Mouse (Mus musculus) CH12.LX (cell line): Measurements from ENCODE around the gene Pmm2.

Source experiments
- CTCF ChIP-seq, 2 experiments: IDR thresholded peaks in 1 of 2; conservative IDR thresholded peaks in 1 of 2; 2 replicates each; pipeline ENCODE4 v1.5.1; 2011 to 2012; ENCODE audit warnings: low read depth in 2 of 2, low read length in 2 of 2, improper control_type of control experiment in 1 of 2, inconsistent platforms in 1 of 2, mild to moderate bottlenecking in 1 of 2, moderate library complexity in 1 of 2
- EP300 ChIP-seq: IDR thresholded peaks from 2 replicates; pipeline ENCODE4 v1.6.1; 2011; ENCODE audit warnings: low read length, improper control_type of control experiment
- HCFC1 ChIP-seq: IDR thresholded peaks from 2 replicates; pipeline ENCODE4 v1.6.1; 2012; ENCODE audit warnings: low read depth, mild to moderate bottlenecking, inconsistent platforms, low read length, improper control_type of control experiment
- MAFK ChIP-seq: IDR thresholded peaks from 2 replicates; pipeline ENCODE4 v1.6.1; 2011; ENCODE audit warnings: low read length, improper control_type of control experiment; ENCODE audit not compliant: insufficient replicate concordance
- MEF2A ChIP-seq: IDR thresholded peaks from 2 replicates; pipeline ENCODE4 v1.6.1; 2014; ENCODE audit warnings: low read depth, mild to moderate bottlenecking, inconsistent platforms, low read length, improper control_type of control experiment, borderline replicate concordance
- NELFE ChIP-seq: IDR thresholded peaks from 2 replicates; pipeline ENCODE4 v1.6.1; 2011; ENCODE audit warnings: low read depth, low read length, improper control_type of control experiment
- POLR2A ChIP-seq: IDR thresholded peaks from 2 replicates; pipeline ENCODE4 v1.6.1; 2011; ENCODE audit warnings: low read depth, mild to moderate bottlenecking, improper control_type of control experiment, low read length
- TCF12 ChIP-seq: IDR thresholded peaks from 2 replicates; pipeline ENCODE4 v1.6.1; 2014; ENCODE audit warnings: low read depth, mild to moderate bottlenecking, inconsistent platforms, low read length, improper control_type of control experiment
- UBTF ChIP-seq: IDR thresholded peaks from 2 replicates; pipeline ENCODE4 v1.6.1; 2012; ENCODE audit warnings: low read depth, mild to moderate bottlenecking, inconsistent platforms, low read length, improper control_type of control experiment, moderate library complexity
- USF1 ChIP-seq: IDR thresholded peaks from 2 replicates; pipeline ENCODE4 v1.6.1; 2014; ENCODE audit warnings: low read depth, mild to moderate bottlenecking, inconsistent platforms, low read length, improper control_type of control experiment
- ZMIZ1 ChIP-seq: IDR thresholded peaks from 2 replicates; pipeline ENCODE4 v1.6.1; 2012; ENCODE audit warnings: low read depth, mild to moderate bottlenecking, inconsistent platforms, low read length, improper control_type of control experiment

GRCm38 (mm10) chr16:8669432-8669831 is 32.0 kb downstream of the Pmm2 start:
- no peak for TF ChIP-seq MEF2A
- TF ChIP-seq EP300, result no peak
- no peak for TF ChIP-seq CTCF (conservative IDR thresholded peaks at IDR 0.05 in 1 of 2, IDR thresholded peaks at IDR 0.05 in 1 of 2; ENCODE audit: low read depth in 2 of 2, low read length in 2 of 2)
- no peak for TF ChIP-seq NELFE
- TF ChIP-seq ZMIZ1, result no peak
- TF ChIP-seq TCF12, result no peak
- TF ChIP-seq USF1, result no peak
- no peak for TF ChIP-seq POLR2A
- TF ChIP-seq HCFC1, result no peak
- TF ChIP-seq MAFK, result no peak
- TF ChIP-seq UBTF, result no peak
